Mouse (Mus musculus): ENCODE data around the gene Ksr1. TPM values are rescaled to one million over a fixed set of nuclear protein-coding genes. Genes with fewer than 3 reads are reported as not detected.

Ksr1 gene
- polyA plus RNA-seq (2014; fragmentation: Nextera tagmentation; extraction: Ambion mirVana) = 2.4 and 3.3 TPM in 2 replicates

DNA sequence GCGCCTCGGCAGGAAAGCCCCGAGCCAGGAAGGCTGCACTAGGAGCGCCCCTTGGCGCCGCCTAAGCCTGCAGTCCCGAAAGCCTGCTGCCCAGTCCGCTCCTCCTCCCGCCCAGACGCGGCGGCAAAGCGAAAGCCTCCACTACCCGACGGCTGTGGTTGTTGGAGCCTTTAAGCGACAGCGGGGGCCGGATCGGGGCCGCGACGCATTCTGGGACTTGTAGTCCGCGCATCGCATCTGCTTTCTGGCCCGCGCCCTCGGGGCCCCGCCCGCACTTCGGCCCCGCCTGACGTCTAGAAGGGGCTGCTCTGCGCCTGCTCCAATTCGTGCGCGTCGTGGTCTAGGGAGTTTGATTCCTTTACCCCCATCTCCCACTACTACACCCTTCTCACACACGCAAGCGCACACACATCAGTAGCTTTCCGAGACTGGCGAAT, at the start of gene Ksr1:
TSS of gene Ksr1 (minus strand) at position 77 of the 437 bp plus-strand sequence.
- H3K27me3 ChIP-seq (ENCODE audit: control insufficient read depth, insufficient read depth, low read length) = no peaks in the 10 kb centered on the region
- under 1% methylated on average over 37 of the region's 42 CpGs for WGBS

DNA sequence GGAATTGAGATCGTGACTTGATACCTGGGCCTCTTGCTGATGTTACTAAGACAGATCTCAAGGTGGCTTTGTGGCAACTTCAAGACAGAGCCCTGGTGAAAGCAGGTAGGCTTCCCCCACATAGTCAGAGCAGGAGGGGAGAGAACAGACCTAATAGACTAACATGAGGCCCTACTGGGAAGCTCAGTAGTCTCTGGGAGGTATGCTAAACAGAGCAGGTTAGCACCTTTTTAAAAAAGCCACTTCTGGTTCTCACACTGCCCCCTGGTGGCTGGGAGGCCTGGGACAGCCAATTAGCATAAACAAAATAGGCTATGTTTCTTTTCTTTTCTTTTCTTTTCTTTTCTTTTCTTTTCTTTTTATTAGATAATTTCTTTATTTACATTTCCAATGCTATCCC, 46.0 kb upstream of the Ksr1 start:
- DNase-seq (ENCODE audit: low spot score, missing footprints) (peak; percentile 86), ATAC-seq (ENCODE audit: low FRiP score) (no peak)
- no peaks in the 10 kb centered on the region for H3K27me3 ChIP-seq (ENCODE audit: control insufficient read depth, insufficient read depth, low read length)
- no peak overlapping the region for H3K4me2 ChIP-seq
- H3K36me3 ChIP-seq (ENCODE audit: control insufficient read depth, insufficient read depth, low read length) = no peaks in the 10 kb centered on the region
- H3K27ac ChIP-seq (ENCODE audit: low read depth, low read length) = no peak overlapping the region
- no peak overlapping the region for H3K9ac ChIP-seq (ENCODE audit: low read length)
- H3K4me1 ChIP-seq (ENCODE audit: control insufficient read depth, insufficient read depth, low read length) = peaks cover 4% of the 10 kb centered on the region; the same call in 1 of the 2 replicates
- no peak overlapping the region for H3K4me3 ChIP-seq (ENCODE audit: low read depth, low read length)
- H3K9me3 ChIP-seq (ENCODE audit: control insufficient read depth, low read length) = no peaks in the 10 kb centered on the region
- WGBS = 88% methylated on average over 1 of the region's 1 CpGs

More for the DNA sequence above, at the start of gene Ksr1:
- ATAC-seq (ENCODE audit: low FRiP score) (peak; percentile 95), DNase-seq (ENCODE audit: low spot score, missing footprints) (peak; percentile 99)
- H3K9me3 ChIP-seq (ENCODE audit: control insufficient read depth, low read length) = no peaks in the 10 kb centered on the region
- no peaks in the 10 kb centered on the region for H3K36me3 ChIP-seq (ENCODE audit: control insufficient read depth, insufficient read depth, low read length)
- peak within 1 kb of the TSS; percentile 87 for H3K9ac ChIP-seq (ENCODE audit: low read length)
- H3K4me2 ChIP-seq = peak within 1 kb of the TSS; percentile 59
- H3K4me3 ChIP-seq (ENCODE audit: low read depth, low read length) = peak within 1 kb of the TSS; percentile 81
- peaks cover 13% of the 10 kb centered on the region for H3K4me1 ChIP-seq (ENCODE audit: control insufficient read depth, insufficient read depth, low read length)
- H3K27ac ChIP-seq (ENCODE audit: low read depth, low read length) = peak within 1 kb of the TSS; percentile 77

DNA sequence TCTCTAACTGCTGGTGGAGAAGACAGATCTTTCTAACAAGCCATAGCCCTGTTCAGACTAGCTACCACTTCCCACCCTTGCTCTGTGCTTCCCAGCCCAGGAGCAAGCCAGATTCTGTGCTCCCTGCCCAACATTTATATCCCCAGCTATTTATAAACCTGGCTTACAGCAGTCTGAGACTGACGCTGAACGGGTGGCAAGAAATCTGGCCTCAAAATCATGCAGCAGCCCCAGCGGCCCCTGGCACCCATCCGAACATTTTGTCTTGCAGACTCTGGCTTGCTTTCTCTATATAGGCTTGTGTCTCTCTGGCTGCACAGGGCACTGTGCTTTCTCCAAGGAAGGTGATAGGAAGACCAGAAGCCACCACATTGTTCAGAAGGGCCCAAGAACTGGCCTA, 45.0 kb upstream of the Ksr1 start:
- Histone ChIP-seq H3K4me2 (no peak overlapping the region), H3K9me3 (ENCODE audit: control insufficient read depth, low read length) (no peaks in the 10 kb centered on the region), H3K27ac (ENCODE audit: low read depth, low read length) (no peak overlapping the region), H3K36me3 (ENCODE audit: control insufficient read depth, insufficient read depth, low read length) (no peaks in the 10 kb centered on the region), H3K4me1 (ENCODE audit: control insufficient read depth, insufficient read depth, low read length) (no peaks in the 10 kb centered on the region), H3K4me3 (ENCODE audit: low read depth, low read length) (no peak overlapping the region), H3K27me3 (ENCODE audit: control insufficient read depth, insufficient read depth, low read length) (no peaks in the 10 kb centered on the region), H3K9ac (ENCODE audit: low read length) (no peak overlapping the region)
- WGBS = 90% methylated on average over 4 of the region's 4 CpGs
- ATAC-seq (ENCODE audit: low FRiP score) = no peak
- peak; percentile 19 for DNase-seq (ENCODE audit: low spot score, missing footprints)

DNA sequence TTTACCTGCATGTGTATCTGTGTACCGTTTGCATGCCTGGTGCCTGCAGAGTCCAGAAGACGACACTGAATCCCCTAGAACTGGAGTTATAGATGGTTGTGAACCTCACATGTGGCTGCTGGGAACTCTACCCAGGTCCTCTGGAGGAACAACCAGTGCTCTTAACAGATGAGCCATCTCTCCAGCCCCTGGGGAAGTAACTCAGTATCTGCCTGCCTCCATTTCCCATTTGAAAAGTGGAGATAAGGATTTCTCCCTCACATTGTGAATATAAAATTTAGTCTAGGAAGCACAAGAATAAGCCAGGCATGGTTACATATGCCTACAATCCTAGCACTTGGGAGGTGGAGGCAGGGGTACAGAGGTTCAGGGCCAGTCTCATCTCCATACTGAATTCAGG, 44.0 kb upstream of the Ksr1 start:
- DNase-seq (ENCODE audit: low spot score, missing footprints) (no peak), ATAC-seq (ENCODE audit: low FRiP score) (no peak)
- H3K36me3 ChIP-seq (ENCODE audit: control insufficient read depth, insufficient read depth, low read length) = no peaks in the 10 kb centered on the region
- no peaks in the 10 kb centered on the region for H3K4me1 ChIP-seq (ENCODE audit: control insufficient read depth, insufficient read depth, low read length)
- no peak overlapping the region for H3K4me3 ChIP-seq (ENCODE audit: low read depth, low read length)
- H3K27me3 ChIP-seq (ENCODE audit: control insufficient read depth, insufficient read depth, low read length) = no peaks in the 10 kb centered on the region
- 89% methylated on average over 2 of the region's 2 CpGs for WGBS
- H3K27ac ChIP-seq (ENCODE audit: low read depth, low read length) = no peak overlapping the region
- H3K4me2 ChIP-seq = no peak overlapping the region
- H3K9me3 ChIP-seq (ENCODE audit: control insufficient read depth, low read length) = no peaks in the 10 kb centered on the region
- no peak overlapping the region for H3K9ac ChIP-seq (ENCODE audit: low read length)

DNA sequence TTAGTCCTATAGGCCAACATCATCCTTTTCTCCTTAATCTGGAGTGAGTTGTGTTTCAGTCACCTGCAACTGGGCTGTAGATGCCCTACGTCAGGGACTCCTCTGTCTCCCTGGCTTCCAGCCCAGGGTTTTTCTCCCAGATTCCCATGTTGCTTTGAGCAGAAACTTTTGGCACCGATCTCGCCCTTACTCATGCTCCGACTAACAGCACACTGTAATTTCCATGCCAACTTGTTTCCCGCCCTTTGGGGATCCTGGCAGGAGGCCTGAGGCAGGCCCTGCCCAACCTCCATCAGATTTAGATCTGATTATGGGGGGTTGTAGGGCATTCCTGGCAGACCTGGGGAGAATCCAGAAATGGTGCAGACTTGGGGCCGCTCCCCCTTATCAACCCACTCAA, 42.0 kb upstream of the Ksr1 start:
- Histone ChIP-seq H3K9ac (ENCODE audit: low read length) (no peak overlapping the region), H3K36me3 (ENCODE audit: control insufficient read depth, insufficient read depth, low read length) (no peaks in the 10 kb centered on the region), H3K9me3 (ENCODE audit: control insufficient read depth, low read length) (no peaks in the 10 kb centered on the region), H3K27me3 (ENCODE audit: control insufficient read depth, insufficient read depth, low read length) (no peaks in the 10 kb centered on the region), H3K4me3 (ENCODE audit: low read depth, low read length) (no peak overlapping the region), H3K27ac (ENCODE audit: low read depth, low read length) (no peak overlapping the region), H3K4me2 (no peak overlapping the region), H3K4me1 (ENCODE audit: control insufficient read depth, insufficient read depth, low read length) (no peaks in the 10 kb centered on the region)
- no peak for ATAC-seq (ENCODE audit: low FRiP score)
- 91% methylated on average over 6 of the region's 6 CpGs for WGBS
- DNase-seq (ENCODE audit: low spot score, missing footprints) = no peak

DNA sequence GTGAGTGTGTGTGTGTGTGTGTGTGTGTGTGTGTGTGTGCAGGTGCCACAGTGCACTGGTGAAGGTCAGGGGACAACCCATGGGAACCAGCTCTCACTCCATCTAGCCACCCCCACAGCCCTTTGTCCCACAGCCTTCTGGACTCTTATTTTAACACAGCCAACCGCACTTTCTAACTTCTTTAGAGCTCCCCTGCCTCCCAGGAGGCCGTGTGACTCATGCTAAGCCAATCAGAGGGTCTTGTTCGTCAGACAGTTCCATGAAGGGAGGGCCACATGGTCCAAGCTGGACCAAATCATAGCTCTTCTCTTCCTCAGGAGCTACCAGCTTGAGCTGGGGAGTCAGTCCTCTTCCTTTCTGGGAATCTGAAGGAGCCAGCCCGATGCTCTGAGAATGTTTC, 41.1 kb upstream of the Ksr1 start:
- H3K9ac ChIP-seq (ENCODE audit: low read length) = no peak overlapping the region
- H3K4me1 ChIP-seq (ENCODE audit: control insufficient read depth, insufficient read depth, low read length) = no peaks in the 10 kb centered on the region
- H3K4me2 ChIP-seq = no peak overlapping the region
- no peak for DNase-seq (ENCODE audit: low spot score, missing footprints)
- 77% methylated on average over 4 of the region's 4 CpGs for WGBS
- ATAC-seq (ENCODE audit: low FRiP score) = no peak
- no peaks in the 10 kb centered on the region for H3K27me3 ChIP-seq (ENCODE audit: control insufficient read depth, insufficient read depth, low read length)
- no peaks in the 10 kb centered on the region for H3K9me3 ChIP-seq (ENCODE audit: control insufficient read depth, low read length)
- no peak overlapping the region for H3K4me3 ChIP-seq (ENCODE audit: low read depth, low read length)
- no peaks in the 10 kb centered on the region for H3K36me3 ChIP-seq (ENCODE audit: control insufficient read depth, insufficient read depth, low read length)
- H3K27ac ChIP-seq (ENCODE audit: low read depth, low read length) = no peak overlapping the region

DNA sequence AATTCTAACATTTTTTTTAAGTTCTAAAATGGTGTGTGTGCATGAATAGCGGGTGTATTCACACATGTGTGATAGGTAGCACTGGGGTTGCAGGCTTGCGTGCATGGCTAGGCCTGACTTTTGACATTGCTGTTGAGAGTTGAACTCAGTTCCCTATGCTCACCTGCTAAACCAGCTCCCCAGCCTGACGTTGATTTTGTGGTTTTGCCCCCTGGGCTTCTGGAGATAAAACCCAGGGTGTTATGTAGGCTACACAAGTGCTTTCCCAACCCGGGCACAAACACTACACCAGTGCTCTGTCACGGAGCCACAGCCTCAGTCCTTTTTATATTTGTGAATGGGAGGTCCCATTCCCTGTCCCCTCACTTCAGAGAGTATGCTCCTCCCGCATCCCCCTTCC, 39.5 kb upstream of the Ksr1 start:
- no peak overlapping the region for H3K27ac ChIP-seq (ENCODE audit: low read depth, low read length)
- WGBS = 87% methylated on average over 6 of the region's 6 CpGs
- no peak overlapping the region for H3K9ac ChIP-seq (ENCODE audit: low read length)

DNA sequence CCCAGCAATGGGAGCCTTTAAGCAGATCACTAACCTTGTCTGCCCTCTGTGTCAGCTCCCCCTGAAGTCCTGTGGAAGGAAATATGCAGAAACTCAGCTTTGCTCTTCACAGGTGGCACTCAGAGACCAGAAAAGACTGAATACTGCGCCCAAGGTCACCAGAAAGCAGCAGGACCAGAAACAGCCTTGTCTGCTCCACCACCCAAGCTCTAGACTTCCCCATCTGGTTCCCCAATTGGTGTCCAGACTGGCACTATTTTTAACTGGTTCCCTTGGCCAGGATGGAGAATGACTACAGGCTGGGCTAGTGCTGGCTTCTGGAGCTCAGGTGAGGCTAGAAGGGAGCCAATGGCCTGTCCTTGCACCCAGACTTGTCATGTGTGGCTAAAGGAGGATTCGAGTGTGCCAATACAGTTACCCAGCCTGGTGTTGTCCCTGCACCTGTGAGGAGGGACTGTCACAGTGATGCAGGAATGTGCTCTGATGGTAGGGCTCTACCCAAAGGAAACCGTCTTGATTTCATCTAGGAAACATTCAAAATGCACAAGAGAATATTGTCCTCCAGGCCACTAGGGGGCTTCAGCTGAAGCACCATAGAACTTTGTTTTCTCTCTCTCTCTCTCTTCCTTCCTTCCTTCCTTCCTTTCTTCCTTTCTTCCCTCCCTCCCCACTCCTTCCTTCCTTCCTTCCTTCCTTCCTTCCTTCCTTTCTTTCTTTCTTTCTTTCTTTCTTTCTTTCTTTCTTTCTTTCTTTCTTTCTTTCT, 38.1 kb upstream of the Ksr1 start:
- Histone ChIP-seq H3K4me1 (ENCODE audit: control insufficient read depth, insufficient read depth, low read length) (no peaks in the 10 kb centered on the region), H3K9ac (ENCODE audit: low read length) (no peak overlapping the region), H3K4me3 (ENCODE audit: low read depth, low read length) (no peak overlapping the region), H3K9me3 (ENCODE audit: control insufficient read depth, low read length) (no peaks in the 10 kb centered on the region), H3K27ac (ENCODE audit: low read depth, low read length) (no peak overlapping the region), H3K4me2 (no peak overlapping the region), H3K36me3 (ENCODE audit: control insufficient read depth, insufficient read depth, low read length) (no peaks in the 10 kb centered on the region), H3K27me3 (ENCODE audit: control insufficient read depth, insufficient read depth, low read length) (no peaks in the 10 kb centered on the region)
- whole genome bisulfite sequencing = 82% methylated on average over 3 of the region's 3 CpGs
- ATAC-seq (ENCODE audit: low FRiP score) (no peak), DNase-seq (ENCODE audit: low spot score, missing footprints) (no peak)

More for the DNA sequence above, 39.5 kb upstream of the Ksr1 start:
- H3K27me3 ChIP-seq (ENCODE audit: control insufficient read depth, insufficient read depth, low read length) = no peaks in the 10 kb centered on the region
- no peaks in the 10 kb centered on the region for H3K36me3 ChIP-seq (ENCODE audit: control insufficient read depth, insufficient read depth, low read length)
- ATAC-seq (ENCODE audit: low FRiP score) (no peak), DNase-seq (ENCODE audit: low spot score, missing footprints) (no peak)
- no peak overlapping the region for H3K4me2 ChIP-seq
- no peaks in the 10 kb centered on the region for H3K9me3 ChIP-seq (ENCODE audit: control insufficient read depth, low read length)
- H3K4me3 ChIP-seq (ENCODE audit: low read depth, low read length) = no peak overlapping the region
- H3K4me1 ChIP-seq (ENCODE audit: control insufficient read depth, insufficient read depth, low read length) = no peaks in the 10 kb centered on the region

DNA sequence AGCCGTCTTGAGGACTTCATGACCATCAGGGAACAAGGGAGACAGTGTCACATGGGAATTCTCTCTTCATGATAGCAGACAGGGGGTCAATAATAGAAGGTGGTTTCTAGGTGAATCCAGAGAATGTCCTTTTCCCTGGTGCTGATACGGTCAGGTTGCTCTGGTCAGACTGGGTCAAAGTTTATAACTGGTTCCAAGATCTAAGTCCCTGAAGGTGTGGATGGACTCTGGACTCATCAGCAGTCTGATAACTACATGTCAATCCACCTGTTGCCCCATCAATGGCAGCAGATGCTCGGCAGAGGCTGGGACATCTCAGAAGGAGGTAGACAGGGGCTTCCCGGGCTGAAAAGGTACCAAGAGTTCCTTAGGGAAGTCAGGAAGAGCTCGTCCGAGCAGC, 37.2 kb upstream of the Ksr1 start:
- 86% methylated on average over 6 of the region's 6 CpGs for WGBS
- Histone ChIP-seq H3K4me3 (ENCODE audit: low read depth, low read length) (no peak overlapping the region), H3K4me2 (no peak overlapping the region), H3K9me3 (ENCODE audit: control insufficient read depth, low read length) (no peaks in the 10 kb centered on the region), H3K27ac (ENCODE audit: low read depth, low read length) (no peak overlapping the region), H3K36me3 (ENCODE audit: control insufficient read depth, insufficient read depth, low read length) (no peaks in the 10 kb centered on the region), H3K4me1 (ENCODE audit: control insufficient read depth, insufficient read depth, low read length) (no peaks in the 10 kb centered on the region), H3K9ac (ENCODE audit: low read length) (no peak overlapping the region), H3K27me3 (ENCODE audit: control insufficient read depth, insufficient read depth, low read length) (no peaks in the 10 kb centered on the region)
- DNase-seq (ENCODE audit: low spot score, missing footprints) (no peak), ATAC-seq (ENCODE audit: low FRiP score) (no peak)
